Mouse (Mus musculus) gastrocnemius, postnatal 10 days (tissue): ENCODE measurements around the gene Skp2. TPM values are rescaled to one million over a fixed set of nuclear protein-coding genes. Genes with fewer than 3 reads are reported as not detected.

Source experiments
- DNase-seq: peaks from one replicate; pipeline ENCODE4 v3.0.0; 2021; ENCODE audit warnings: mixed read lengths
- total RNA-seq, 2 experiments: library from RNA; stranded (reverse); gene quantifications; 2 replicates each; pipeline ENCODE4 v1.2.3; 2021

Gene Skp2
- total RNA-seq, 2 experiments from 2014 or later: 5.5 to 8.5 TPM

GRCm38 (mm10) chr15:9074671-9075070 is 80.6 kb downstream of the Skp2 start:
- DNase-seq: no peak

GRCm38 (mm10) chr15:9074139-9074538 is 81.1 kb downstream of the Skp2 start:
- no peak for DNase-seq

- DNase-seq: no peak
Measured at GRCm38 (mm10) chr15:9073684-9074083, 81.5 kb downstream of the Skp2 start.

- DNase-seq: no peak
Measured at GRCm38 (mm10) chr15:9073067-9073608, 82.1 kb downstream of the Skp2 start.

DNA sequence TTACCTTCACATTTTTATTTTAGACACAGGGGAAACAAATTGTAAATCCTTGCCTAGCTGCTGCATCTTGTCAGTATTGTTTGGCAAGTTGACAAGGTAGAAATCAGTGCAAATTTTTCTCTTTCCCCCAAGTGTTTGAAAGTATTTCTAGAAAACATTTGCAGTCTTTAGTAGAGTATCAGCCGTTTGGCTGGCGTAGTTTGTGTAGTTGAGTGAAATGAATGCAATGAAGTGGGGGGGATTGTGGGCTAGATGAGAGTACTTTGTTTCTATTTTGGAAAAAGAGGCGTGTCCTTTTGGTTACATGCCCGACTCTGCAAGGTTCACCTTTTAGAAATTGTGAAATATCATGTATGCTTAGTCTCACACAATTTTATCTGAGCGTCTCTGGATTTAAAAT is 82.6 kb downstream of the Skp2 start:
- DNase-seq: no peak

GRCm38 (mm10) chr15:9071556-9072544 is 83.4 kb downstream of the Skp2 start:
- DNase-seq: peak; percentile 46

GRCm38 (mm10) chr15:9070912-9071555 is 84.2 kb downstream of the Skp2 start, which contains the start of gene Nadk2:
TSS of gene Nadk2 (plus strand) at chr15:9071260.
- DNase-seq: peak; percentile 98

DNA sequence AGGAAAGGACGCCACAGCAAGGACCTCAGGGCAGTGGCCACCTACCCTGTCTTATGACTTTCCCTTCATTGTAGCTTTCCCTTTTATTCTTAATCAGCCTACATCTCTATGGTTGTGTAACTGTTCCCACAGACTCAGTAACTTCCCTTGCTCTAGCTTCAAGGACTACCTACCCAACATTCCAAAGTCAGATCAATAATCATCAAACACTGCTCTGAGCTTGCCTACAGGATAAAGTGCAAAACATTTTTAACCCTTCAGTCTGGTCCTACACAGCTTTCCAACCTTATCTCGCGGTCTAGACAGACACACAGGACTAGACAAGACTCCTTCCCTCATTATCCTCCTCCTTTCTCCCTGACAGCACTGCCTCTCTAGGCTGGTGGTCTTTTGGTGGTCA is 84.9 kb downstream of the Skp2 start:
- DNase-seq: no peak

GRCm38 (mm10) chr15:9068881-9069280 is 86.3 kb downstream of the Skp2 start:
- DNase-seq: no peak

Other genes starting within 250 kb of the Skp2 start
- 1 to 10 TPM; 1.1 to 2.2 TPM for gene Ranbp3l, start 187.5 kb downstream of the Skp2 start, total RNA-seq
- gene Nadk2, start 84.2 kb downstream of the Skp2 start, total RNA-seq: 10 to 100 TPM; 24.0 to 26.6 TPM
- gene Lmbrd2, start 14.9 kb downstream of the Skp2 start, total RNA-seq: 10 to 100 TPM; 16.6 to 16.7 TPM
- gene Ugt3a1, start 121.5 kb upstream of the Skp2 start, total RNA-seq: not detected
- not detected for gene Ugt3a2, start 180.1 kb upstream of the Skp2 start, total RNA-seq